Mouse (Mus musculus) ES-E14 (cell line): ENCODE results near the gene Gzma. TPM values are rescaled to one million over a fixed set of nuclear protein-coding genes. Genes with fewer than 3 reads are reported as not detected.

Experiments used
- DNase-seq: peaks from one replicate; pipeline ENCODE4 v3.0.0-alpha.2; 2013; ENCODE audit warnings: low read depth, low spot score
- H3K27ac ChIP-seq: 2 replicates; pipeline ENCODE4 v1.5.1; 2012; ENCODE audit warnings: low read depth, mild to moderate bottlenecking, low read length, moderate library complexity, mixed read lengths; ENCODE audit not compliant: poor library complexity, insufficient read depth, severe bottlenecking
- H3K36me3 ChIP-seq: 2 replicates; pipeline ENCODE4 v1.6.1; 2012; ENCODE audit warnings: mild to moderate bottlenecking, low read length, moderate library complexity, mixed read lengths; ENCODE audit not compliant: control insufficient read depth, poor library complexity, insufficient read depth, severe bottlenecking
- H3K4me1 ChIP-seq, 2 experiments: fragments of 150-350 bp in 1 of 2; sonication (generic) in 1 of 2; 2 replicates each; pipeline ENCODE4 v1.6.1; 2012; ENCODE audit warnings: low read length in 2 of 2, mild to moderate bottlenecking in 1 of 2, mixed read lengths in 1 of 2; ENCODE audit not compliant: control insufficient read depth in 2 of 2, insufficient read depth in 2 of 2, poor library complexity in 1 of 2
- H3K4me3 ChIP-seq, 2 experiments: fragments of 150-350 bp in 1 of 2; sonication (generic) in 1 of 2; 2 replicates each; pipeline ENCODE4 v1.5.1; 2012; ENCODE audit warnings: low read length in 2 of 2, low read depth in 1 of 2, mild to moderate bottlenecking in 1 of 2, mixed read lengths in 1 of 2; ENCODE audit not compliant: insufficient read depth in 1 of 2, poor library complexity in 1 of 2, severe bottlenecking in 1 of 2
- H3K9ac ChIP-seq: 2 replicates; pipeline ENCODE4 v1.6.1; 2012; ENCODE audit warnings: low read depth, mild to moderate bottlenecking, low read length, mixed read lengths; ENCODE audit not compliant: poor library complexity, insufficient read depth, severe bottlenecking
- H3K9me3 ChIP-seq: fragments of 150-350 bp; sonication (generic); 2 replicates; pipeline ENCODE4 v1.6.1; 2012; ENCODE audit warnings: low read depth, mild to moderate bottlenecking, low read length; ENCODE audit not compliant: control insufficient read depth, insufficient read depth
- CHD2 ChIP-seq: IDR thresholded peaks from 2 replicates; pipeline ENCODE4 v1.6.1; 2014; ENCODE audit warnings: mild to moderate bottlenecking, low read depth, low read length, inconsistent platforms
- HCFC1 ChIP-seq: IDR thresholded peaks from 2 replicates; pipeline ENCODE4 v1.6.1; 2012; ENCODE audit warnings: low read length, inconsistent platforms, borderline replicate concordance; ENCODE audit not compliant: insufficient read depth
- MAFK ChIP-seq: IDR thresholded peaks from 2 replicates; pipeline ENCODE4 v1.6.1; 2014; ENCODE audit warnings: mild to moderate bottlenecking, low read depth, low read length, inconsistent platforms; ENCODE audit not compliant: insufficient read depth
- ZC3H11A ChIP-seq: IDR thresholded peaks from 2 replicates; pipeline ENCODE4 v1.6.1; 2012; ENCODE audit warnings: low read depth, mild to moderate bottlenecking, inconsistent platforms, low read length, borderline replicate concordance
- ZNF384 ChIP-seq: IDR thresholded peaks from 2 replicates; pipeline ENCODE4 v1.6.1; 2012; ENCODE audit warnings: low read depth, low read length, inconsistent platforms
- in situ Hi-C, 2 experiments: fragments of 600-800 bp; cut with MboI; formaldehyde crosslinking; loops; one replicate each; pipeline ENCODE4 v1.15.1; 2025; ENCODE audit warnings: low sequenced_read_pairs in 2 of 2, inconsistent platforms in 1 of 2; ENCODE audit not compliant: unreplicated experiment in 2 of 2
- total RNA-seq: library from RNA; depleted of rRNA; stranded (reverse); fragments of 300-350 nt; gene quantifications from 2 replicates; pipeline ENCODE4 v1.2.3, GENCODE M21; 2012

Gene Gzma
- total RNA-seq, 1 experiment = not detected

- Histone ChIP-seq H3K4me3 (no peak overlapping the region), H3K9ac (no peak overlapping the region), H3K27ac (no peak overlapping the region), H3K9me3 (no peaks in the 10 kb centered on the region), H3K36me3 (no peaks in the 10 kb centered on the region), H3K4me1 (no peaks in the 10 kb centered on the region)
- TF ChIP-seq HCFC1 = no peak
- no peak for TF ChIP-seq ZNF384
- no peak for TF ChIP-seq ZC3H11A
- TF ChIP-seq MAFK = no peak
- in situ Hi-C loops = no loop called here
- DNase-seq = no peak
These were observed 3.8 kb downstream of the Gzma start for GRCm38 (mm10) chr13:113097011-113097410.

DNA sequence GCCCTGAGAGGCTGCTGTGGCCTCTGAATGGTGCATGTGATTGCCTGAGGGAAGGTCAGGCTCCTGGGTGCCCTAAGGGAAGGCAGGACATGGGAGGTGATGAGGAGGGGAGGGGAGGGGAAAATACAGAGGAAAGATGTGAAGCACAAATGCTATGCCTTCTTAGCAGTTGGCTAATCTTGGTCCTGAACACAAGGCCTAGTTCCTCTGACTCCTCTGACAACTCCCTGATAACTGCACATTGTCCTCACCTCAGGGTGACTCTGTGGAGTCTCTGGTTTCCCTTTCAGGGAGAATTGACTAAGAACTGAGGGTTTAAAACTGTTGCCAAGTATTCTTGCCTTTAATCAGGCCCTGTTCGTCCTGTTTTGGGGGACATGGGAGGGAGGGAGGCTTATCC is 6.2 kb downstream of the Gzma start:
- in situ Hi-C loops = no loop called here
- Histone ChIP-seq H3K4me3 (no peak overlapping the region), H3K9ac (no peak overlapping the region), H3K9me3 (no peaks in the 10 kb centered on the region), H3K4me1 (no peaks in the 10 kb centered on the region), H3K27ac (no peak overlapping the region), H3K36me3 (no peaks in the 10 kb centered on the region)
- TF ChIP-seq MAFK (no peak), ZC3H11A (no peak), CHD2 (no peak), HCFC1 (no peak), ZNF384 (no peak)
- DNase-seq = no peak

- H3K4me1 ChIP-seq = no peaks in the 10 kb centered on the region
- no peak for TF ChIP-seq ZC3H11A
- no peak for TF ChIP-seq MAFK
- TF ChIP-seq ZNF384 = no peak
- no peak for TF ChIP-seq CHD2
- no peak for TF ChIP-seq HCFC1
- H3K9me3 ChIP-seq = no peaks in the 10 kb centered on the region
- no peak overlapping the region for H3K9ac ChIP-seq
- in situ Hi-C loops = no loop called here
- DNase-seq = no peak
- H3K4me3 ChIP-seq = no peak overlapping the region
- H3K36me3 ChIP-seq = no peaks in the 10 kb centered on the region
- no peak overlapping the region for H3K27ac ChIP-seq
These were observed 10.3 kb downstream of the Gzma start for GRCm38 (mm10) chr13:113090489-113090888.

GRCm38 (mm10) chr13:113087226-113088017 is 13.4 kb downstream of the Gzma start:
- TF ChIP-seq ZNF384 (no peak), CHD2 (no peak), MAFK (no peak), HCFC1 (no peak), ZC3H11A (no peak)
- no peak overlapping the region for H3K9ac ChIP-seq
- H3K27ac ChIP-seq = no peak overlapping the region; the same call in 1 of the 2 replicates
- no peaks in the 10 kb centered on the region for H3K36me3 ChIP-seq
- H3K4me1 ChIP-seq = no peaks in the 10 kb centered on the region
- DNase-seq = no peak
- no peaks in the 10 kb centered on the region for H3K9me3 ChIP-seq
- no peak overlapping the region for H3K4me3 ChIP-seq
- in situ Hi-C loops = no loop called here
